Mouse (Mus musculus) frontal cortex, postnatal 14 days (tissue): ENCODE measurements around the gene Plcd3.

Source experiments
- DNase-seq, 2 experiments: peaks; one replicate each; pipeline ENCODE4 v3.0.0; 2022; ENCODE audit warnings: low spot score in 2 of 2

Plcd3 gene

GRCm38 (mm10) chr11:103117591-103118009, 16.1 kb upstream of the Plcd3 start:
- DNase-seq = peak in 1 of 2 experiments; percentile 42

- DNase-seq = peak in 1 of 2 experiments; percentile 61
Observed at GRCm38 (mm10) chr11:103116959-103117590, 15.6 kb upstream of the Plcd3 start.

- DNase-seq = peak; percentile 100
Observed at GRCm38 (mm10) chr11:103116008-103116818, 14.8 kb upstream of the Plcd3 start, which contains the start of gene Hexim1. TSS of gene Hexim1 (plus strand) at chr11:103116231.

- peak; percentile 71 to 77 for DNase-seq
Observed at GRCm38 (mm10) chr11:103115163-103116007, 13.9 kb upstream of the Plcd3 start.

GRCm38 (mm10) chr11:103114270-103114943, 12.9 kb upstream of the Plcd3 start:
- no peak for DNase-seq

- DNase-seq = no peak
Observed at GRCm38 (mm10) chr11:103113771-103114170, 12.3 kb upstream of the Plcd3 start.

GRCm38 (mm10) chr11:103113005-103113404, 11.5 kb upstream of the Plcd3 start:
- no peak for DNase-seq

- no peak for DNase-seq
Observed at GRCm38 (mm10) chr11:103112552-103112912, 11.1 kb upstream of the Plcd3 start.

GRCm38 (mm10) chr11:103111881-103112551, 10.6 kb upstream of the Plcd3 start:
- no peak for DNase-seq

- no peak for DNase-seq
Observed at GRCm38 (mm10) chr11:103111301-103111700, 9.8 kb upstream of the Plcd3 start.

GRCm38 (mm10) chr11:103106386-103106785, 4.9 kb upstream of the Plcd3 start:
- DNase-seq = peak in 1 of 2 experiments; percentile 2

GRCm38 (mm10) chr11:103105810-103106209, 4.4 kb upstream of the Plcd3 start:
- DNase-seq = no peak

GRCm38 (mm10) chr11:103105180-103105725, 3.8 kb upstream of the Plcd3 start:
- peak in 1 of 2 experiments; percentile 3 for DNase-seq

GRCm38 (mm10) chr11:103104469-103104868, 3.0 kb upstream of the Plcd3 start:
- DNase-seq = peak in 1 of 2 experiments; percentile 2

- DNase-seq = peak in 1 of 2 experiments; percentile 4
Observed at GRCm38 (mm10) chr11:103103621-103104020, 2.2 kb upstream of the Plcd3 start.

- peak; percentile 90 to 97 for DNase-seq
Observed at GRCm38 (mm10) chr11:103102725-103103349, 1.4 kb upstream of the Plcd3 start.

GRCm38 (mm10) chr11:103101866-103102501, 526 bp upstream of the Plcd3 start:
- DNase-seq = peak; percentile 63

GRCm38 (mm10) chr11:103100361-103100760, 1.1 kb downstream of the Plcd3 start:
- no peak for DNase-seq

- no peak for DNase-seq
Observed at GRCm38 (mm10) chr11:103099352-103099940, 2.0 kb downstream of the Plcd3 start.
